Mouse (Mus musculus) spleen, adult 10 weeks (tissue): ENCODE data around the gene Txndc9. TPM values are rescaled to one million over a fixed set of nuclear protein-coding genes. Genes with fewer than 3 reads are reported as not detected.

Source experiments
- polyA plus RNA-seq: library from polyadenylated mRNA; stranded (reverse); fragments of 350-450 nt; fragmentation: Illumina TruSeq; extraction: RNeasy Lipid Tissue Mini Kit (QIAGEN cat#74804); gene quantifications from one replicate; pipeline ENCODE4 v1.2.3, GENCODE M21; 2015; ENCODE audit warnings: low replicate concordance; ENCODE audit not compliant: insufficient read depth

Txndc9 gene
- polyA plus RNA-seq: 86.9 TPM

DNA sequence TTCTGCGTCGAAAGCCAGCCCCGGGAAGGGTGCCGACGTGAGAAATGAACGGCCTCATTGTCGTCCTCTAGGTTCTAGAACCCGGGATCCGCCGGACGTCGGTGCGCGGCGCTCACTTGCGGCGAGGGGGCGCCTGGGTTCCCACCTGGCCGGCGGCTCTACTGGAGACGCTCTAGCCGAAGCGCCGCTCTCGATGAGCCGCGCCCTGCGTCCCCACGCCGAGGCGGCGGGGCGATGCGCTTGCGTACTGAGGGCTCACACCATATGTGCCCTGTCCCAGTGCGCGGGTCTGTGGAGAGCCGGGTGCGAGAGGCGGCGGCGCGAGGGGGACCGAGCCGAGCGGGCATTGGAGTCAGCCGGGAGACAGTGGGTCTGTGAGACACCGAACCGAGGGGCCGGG, at the start of gene Txndc9, which contains the start of gene Eif5b:
TSS of gene Txndc9 (minus strand) at position 27 of the 400 bp plus-strand sequence.
TSS of gene Eif5b (plus strand) at position 144 of the 400 bp plus-strand sequence.

DNA sequence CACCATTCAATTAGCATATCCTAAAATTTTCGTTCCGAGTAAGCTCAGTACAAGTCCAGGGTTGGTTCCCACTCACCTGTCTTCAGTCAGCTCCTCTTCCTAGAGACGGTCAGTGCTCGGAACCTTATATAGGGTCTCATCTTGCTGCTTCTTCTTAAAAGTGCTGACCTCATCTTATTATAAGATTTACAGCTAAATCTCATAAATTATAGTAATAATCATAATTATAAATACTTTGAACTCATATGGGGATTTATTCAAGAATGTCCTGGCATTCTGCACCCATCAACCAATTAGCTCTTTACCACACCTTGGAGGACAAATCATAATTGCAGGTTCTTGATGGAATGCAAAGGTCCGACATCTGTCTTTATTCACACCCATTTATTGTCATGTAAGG, 40.0 kb downstream of the Txndc9 start, which contains the start of gene Lyg1:
TSS of gene Lyg1 (minus strand) at position 101 of the 400 bp plus-strand sequence.

Other genes starting within 250 kb of the Txndc9 start
- gene Tsga10, start 131.5 kb downstream of the Txndc9 start, polyA plus RNA-seq: 10.7 TPM
- 4.3 TPM for gene Lipt1, start 126.2 kb downstream of the Txndc9 start, polyA plus RNA-seq
- 70.4 TPM for gene Mitd1, start 107.5 kb downstream of the Txndc9 start, polyA plus RNA-seq
- gene Mrpl30, start 107.4 kb downstream of the Txndc9 start, polyA plus RNA-seq: 183 TPM
- not detected for gene Lyg2, start 81.4 kb downstream of the Txndc9 start, polyA plus RNA-seq
- not detected for gene Lyg1, start 40.1 kb downstream of the Txndc9 start, polyA plus RNA-seq
- 83.3 TPM for gene Eif5b, start 117 bp upstream of the Txndc9 start, polyA plus RNA-seq
- 37.7 TPM for gene Rev1, start 131.9 kb upstream of the Txndc9 start, polyA plus RNA-seq